Mouse (Mus musculus) left cerebral cortex, adult 8-10 months (tissue): ENCODE measurements around the gene Haspin. TPM values are rescaled to one million over a fixed set of nuclear protein-coding genes. Genes with fewer than 3 reads are reported as not detected.

Experiments
- DNase-seq, 2 experiments: peaks; one replicate each; pipeline ENCODE4 v3.0.0; 2022; ENCODE audit warnings: low spot score in 2 of 2
- total RNA-seq, 4 experiments: library from RNA; stranded (reverse); gene quantifications; 2 replicates each; pipeline ENCODE4 v1.2.4; 2022

The Haspin gene
- under 1 TPM in 3 of 4 experiments, not detected in 1; 0.14 to 0.30 (median 0.22) TPM for total RNA-seq

DNA sequence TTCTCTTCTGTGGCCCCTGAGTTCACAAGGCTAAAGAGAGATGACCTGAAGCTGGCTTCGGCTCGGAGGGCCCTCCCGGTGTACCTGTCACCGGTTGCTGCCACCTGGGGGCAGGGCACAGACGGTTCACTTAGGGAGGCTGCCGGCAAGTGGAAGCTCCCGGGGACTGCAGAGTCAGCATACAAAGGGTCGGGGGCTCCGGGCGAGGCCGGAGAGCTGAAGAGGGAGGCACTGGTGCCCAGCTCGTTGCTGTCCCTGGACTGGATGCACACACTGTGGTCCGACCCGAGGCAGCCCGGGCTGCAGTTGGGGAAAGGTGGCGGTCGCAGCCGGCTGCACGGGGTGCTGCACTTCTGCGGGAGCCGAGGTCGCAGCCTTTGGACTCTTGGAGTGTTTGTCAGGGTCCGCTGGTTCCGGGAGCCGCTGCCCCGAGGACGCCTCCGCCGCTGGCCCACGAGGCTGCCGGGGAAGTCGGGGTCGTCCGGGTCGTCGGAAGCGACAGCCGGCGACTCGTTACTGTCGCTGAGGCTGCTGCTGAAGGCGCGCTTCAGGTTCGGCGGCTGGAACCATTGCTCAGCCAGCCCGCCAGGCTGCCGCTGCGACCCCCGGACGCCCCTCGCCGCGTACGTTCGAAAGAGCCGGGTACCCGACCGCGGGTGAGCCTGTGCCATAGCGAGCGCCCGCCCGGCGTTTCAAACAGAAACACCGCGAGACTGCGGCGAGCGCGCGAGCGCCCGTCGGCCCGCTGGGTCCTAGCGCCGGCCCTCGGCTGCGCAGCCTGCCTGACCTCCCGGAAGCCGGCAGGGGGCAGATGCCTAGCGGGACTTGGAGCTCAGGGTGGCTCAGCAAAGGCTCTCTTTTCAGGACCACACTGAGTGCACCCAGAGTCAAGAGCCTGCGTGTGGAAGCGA is at the start of gene Haspin:
Haspin (minus strand) TSS at position 704 of the 911 bp plus-strand sequence.
- peak; percentile 73 to 76 for DNase-seq

- no peak for DNase-seq
Observed at GRCm38 (mm10) chr11:73187231-73187630, 49.1 kb upstream of the Haspin start.

DNA sequence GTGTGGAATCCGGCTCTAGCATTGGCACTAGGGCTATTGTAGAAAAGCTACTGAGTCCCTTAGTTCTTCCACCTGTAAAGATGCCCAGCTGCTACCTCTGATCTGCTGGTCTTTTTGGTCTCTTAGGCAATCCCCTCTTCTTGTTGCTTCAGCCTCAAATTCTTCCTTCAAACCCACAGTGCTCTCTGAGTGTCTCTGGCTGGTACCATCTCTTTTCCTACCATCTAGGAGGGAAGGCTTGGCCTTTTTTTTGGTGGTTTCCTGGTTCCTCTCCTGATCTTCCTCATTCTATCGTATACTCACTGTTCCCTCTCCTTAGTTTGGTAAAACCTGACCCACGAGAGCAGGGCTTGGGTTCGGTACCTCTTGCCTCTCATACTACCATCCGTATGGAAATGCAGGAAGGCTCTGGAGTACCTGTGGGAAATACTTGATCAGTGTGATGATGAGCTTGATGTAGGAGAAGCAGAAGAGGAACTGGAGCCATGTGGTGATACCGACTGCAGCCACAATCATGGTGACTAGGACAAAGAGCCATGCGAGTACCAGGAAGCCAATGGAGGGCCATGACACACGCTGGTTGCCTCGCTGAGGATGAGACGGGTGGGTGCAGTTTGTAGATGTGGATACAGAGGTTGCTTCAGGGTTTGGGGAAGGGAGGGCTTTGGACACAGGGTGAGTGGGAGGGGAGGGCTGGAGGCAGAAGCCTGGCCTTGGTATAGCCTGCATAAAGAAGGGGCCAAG is 48.0 kb upstream of the Haspin start:
- no peak for DNase-seq

DNA sequence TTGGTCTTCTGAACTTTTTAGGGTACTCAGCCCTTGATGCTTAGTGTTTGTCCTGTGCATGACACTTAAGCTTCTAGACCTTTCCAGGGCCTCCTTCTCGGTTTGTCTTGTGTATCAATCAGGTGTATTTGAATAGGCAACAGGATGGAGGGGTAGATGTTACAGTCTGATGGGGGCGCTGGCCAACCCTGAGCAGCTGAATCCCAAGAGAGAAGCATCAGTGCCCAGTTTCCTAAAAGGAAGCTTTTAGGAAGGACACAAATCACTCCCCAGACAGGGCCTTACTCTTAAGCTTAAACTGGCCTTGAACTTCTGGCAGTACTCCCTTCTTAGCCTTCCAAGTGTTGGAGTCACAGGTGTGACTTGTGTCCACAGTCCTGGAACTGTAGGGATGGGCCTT is 39.8 kb upstream of the Haspin start:
- DNase-seq, result no peak

DNA sequence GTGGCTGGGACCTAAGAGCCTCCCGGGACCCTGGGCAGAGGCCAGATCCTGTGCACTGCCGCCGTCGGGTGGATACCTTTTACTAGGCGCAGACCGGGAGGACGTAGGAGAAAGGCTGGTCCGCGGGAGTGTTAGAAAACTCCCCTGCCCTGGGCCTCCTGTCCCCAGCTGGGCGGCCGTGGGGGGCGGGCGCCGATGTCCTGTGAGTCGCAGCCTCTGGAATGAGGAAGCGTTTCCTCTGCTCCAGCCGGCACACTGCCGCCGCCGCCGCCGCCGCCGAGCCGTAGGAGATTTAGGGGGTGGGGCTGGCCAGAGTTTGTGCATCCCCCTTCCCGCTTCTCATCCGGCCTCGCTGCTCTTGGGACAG is 39.4 kb upstream of the Haspin start:
- DNase-seq, result peak in 1 of 2 experiments; percentile 11

DNA sequence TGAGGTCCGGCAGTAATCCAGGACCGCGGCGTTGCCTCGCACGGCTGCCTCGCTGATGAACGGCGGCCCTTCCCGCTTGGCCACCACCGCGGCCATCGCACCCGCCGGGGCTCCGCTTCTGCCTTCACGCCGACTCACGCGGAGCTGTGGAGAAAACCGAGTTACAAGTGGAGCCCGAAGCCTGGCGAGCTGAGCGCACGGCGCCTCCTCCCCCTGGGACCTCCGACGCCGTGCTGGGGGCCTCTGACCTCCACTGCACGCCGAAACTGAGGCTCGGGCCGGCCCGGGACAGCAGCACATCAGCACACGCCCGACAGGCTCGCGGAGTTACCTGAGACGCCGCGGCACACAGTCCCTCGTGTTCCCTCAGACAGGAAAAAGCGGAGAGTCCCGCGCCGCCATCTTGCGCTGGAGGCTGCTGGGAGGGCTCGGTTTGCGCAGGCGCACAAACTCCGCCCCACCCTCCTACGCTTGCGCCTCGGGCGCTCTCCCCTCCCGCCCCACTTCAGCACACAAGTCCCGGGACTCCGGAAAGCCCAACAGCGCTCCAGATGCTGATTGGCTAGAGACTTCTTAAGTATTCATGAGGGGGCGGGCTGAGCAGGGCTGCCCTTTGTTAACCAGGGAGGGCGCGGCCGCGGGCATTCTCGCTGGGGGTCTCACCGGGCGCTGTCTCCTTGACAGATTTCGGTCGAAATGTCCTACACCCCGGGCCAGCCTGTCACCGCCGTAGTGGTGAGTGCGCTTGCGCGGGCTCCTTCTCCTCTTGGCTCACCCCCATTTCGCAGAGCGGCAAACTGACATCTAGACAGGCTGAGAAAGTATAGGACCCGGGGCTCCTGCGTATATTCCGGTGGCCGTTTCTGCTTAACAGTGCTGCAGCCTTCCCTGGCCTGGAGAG is 38.8 kb upstream of the Haspin start, which contains the start of the genes Emc6 and Tax1bp3:
Emc6 (minus strand) TSS at position 430 of the 901 bp plus-strand sequence.
Tax1bp3 (plus strand) TSS at position 476 of the 901 bp plus-strand sequence.
- DNase-seq, result peak; percentile 84 to 95

GRCm38 (mm10) chr11:73176186-73176585 is 38.1 kb upstream of the Haspin start:
- no peak for DNase-seq

- DNase-seq, result no peak
Observed at GRCm38 (mm10) chr11:73175612-73176011, 37.5 kb upstream of the Haspin start.

GRCm38 (mm10) chr11:73172186-73172585 is 34.1 kb upstream of the Haspin start:
- no peak for DNase-seq

GRCm38 (mm10) chr11:73169231-73169630 is 31.1 kb upstream of the Haspin start:
- peak in 1 of 2 experiments; percentile 18 for DNase-seq

DNA sequence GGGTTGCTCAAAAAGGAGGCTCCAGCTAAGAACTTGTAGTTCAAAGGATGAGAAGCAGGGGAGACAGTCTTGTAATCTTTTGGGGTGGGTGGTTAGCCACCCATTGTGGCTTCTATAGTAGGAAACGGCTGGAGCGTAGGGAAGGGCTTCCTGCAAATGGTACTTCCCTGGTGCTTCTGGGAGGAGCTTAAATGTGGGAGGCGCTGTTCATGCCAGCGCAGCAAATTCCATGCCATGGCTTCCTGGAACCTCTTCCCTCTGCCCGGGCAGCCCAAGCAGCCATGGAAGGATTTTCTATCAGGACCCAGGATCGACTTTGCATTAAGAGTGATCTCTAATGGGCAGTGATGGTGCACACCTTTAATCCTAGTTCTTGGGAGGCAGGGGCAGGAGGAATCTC is 30.5 kb upstream of the Haspin start:
- no peak for DNase-seq

DNA sequence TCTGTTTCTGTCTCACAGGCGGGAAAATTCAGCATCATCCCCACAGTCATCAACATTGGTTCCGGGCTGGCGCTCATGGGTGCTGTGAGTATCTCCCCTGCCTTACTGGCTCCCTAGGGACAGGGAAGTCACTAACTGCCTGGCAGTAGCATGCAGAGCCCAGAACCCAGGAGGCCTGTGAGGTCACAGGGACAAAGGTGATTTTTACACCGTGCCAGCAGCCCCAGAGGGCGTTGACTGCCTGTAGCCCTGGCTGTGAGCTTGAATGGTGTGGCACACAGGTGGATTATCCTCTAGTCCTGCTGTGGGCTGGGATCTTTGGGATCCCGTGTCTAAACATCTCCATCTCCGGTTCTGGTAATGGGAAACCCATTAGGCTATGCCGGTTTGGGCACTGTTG is 30.0 kb upstream of the Haspin start:
- DNase-seq, result no peak

DNA sequence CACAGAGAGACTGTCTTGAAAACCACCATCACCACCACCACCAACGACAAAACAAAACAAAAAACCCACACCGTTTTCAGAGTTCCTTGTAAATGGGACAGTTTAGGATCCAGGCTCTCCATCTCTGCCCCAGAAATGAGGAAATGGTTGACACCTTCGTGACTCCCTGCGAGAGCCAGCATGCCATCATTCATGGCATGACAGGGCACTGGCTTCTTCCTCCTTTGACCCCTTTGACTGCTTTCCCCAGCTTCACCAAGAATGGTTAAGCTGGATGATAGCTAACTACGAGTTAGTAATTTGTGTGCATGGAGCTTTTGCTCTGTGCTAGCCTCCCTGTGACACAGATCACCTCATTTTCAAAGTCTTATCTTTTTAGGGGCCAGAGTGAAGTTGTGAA is 24.2 kb upstream of the Haspin start:
- no peak for DNase-seq

DNA sequence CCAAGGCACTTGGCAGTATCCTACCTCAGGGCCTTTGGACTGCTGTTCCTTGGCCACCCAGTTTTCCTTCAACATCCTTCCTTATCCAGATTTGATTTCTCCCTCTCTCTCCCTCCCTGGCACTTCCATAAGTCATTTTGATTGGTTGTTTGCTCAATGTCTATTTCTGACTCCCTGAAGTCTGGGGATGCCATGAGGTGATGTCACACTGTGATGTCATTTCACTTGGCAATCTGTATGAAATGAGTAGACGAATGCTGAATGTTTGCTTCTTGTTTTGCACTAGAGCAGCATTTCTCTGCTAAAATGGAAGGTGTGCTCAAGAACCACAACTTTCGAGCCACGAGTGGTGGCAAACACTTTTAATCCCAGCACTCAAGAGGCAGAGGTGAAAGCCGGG is 23.5 kb upstream of the Haspin start:
- no peak for DNase-seq

- no peak for DNase-seq
Observed at GRCm38 (mm10) chr11:73160811-73161200, 22.7 kb upstream of the Haspin start.

DNA sequence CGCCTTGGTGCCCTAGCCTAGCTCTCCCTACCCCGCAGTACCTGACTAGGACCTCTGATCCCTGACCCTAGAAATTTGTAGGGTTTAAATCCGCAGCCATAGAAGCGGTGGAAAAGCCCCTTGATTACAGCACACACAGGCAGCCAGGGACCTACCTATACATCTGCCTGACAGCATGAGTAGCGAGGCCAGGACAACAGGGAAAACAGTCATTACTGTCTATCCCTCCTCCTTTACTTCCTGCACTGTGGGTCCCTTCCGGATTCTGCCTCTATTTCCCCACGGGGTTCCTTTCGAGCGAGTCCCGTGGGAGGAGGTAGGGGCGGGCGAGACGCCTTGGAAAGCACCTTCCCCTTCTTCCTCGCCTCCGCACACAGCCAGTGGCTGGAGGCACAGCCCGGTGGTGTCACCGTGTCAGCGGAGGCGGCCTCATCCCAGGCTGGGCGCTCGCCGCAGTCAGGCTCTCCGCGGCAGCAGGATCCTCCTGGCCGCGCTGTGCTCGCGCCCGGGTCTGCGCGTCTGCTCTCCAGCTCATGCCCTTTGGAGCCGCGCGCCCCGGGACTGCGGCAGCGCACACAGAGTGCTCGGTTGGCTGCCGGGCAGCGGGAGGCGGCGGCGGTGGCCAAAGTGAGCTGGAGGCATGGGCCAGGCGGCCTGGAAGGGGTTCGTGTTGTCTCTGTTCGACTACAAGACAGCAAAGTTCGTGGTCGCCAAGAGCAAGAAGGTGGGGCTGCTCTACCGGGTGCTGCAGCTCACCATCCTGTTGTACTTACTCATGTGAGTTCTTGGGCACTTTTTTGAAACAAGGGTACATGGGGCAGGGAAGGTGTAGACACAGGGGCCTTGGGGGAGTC is 22.1 kb upstream of the Haspin start, which contains the start of gene P2rx5:
P2rx5 (plus strand) TSS at position 465 of the 854 bp plus-strand sequence.
- no peak for DNase-seq

GRCm38 (mm10) chr11:73155071-73155470 is 17.0 kb upstream of the Haspin start:
- no peak for DNase-seq

- DNase-seq, result no peak
Observed at GRCm38 (mm10) chr11:73148209-73148608, 10.1 kb upstream of the Haspin start.

GRCm38 (mm10) chr11:73146975-73147365 is 8.9 kb upstream of the Haspin start:
- no peak for DNase-seq
